Mouse (Mus musculus) forebrain, embryonic 15.5 days (tissue): ENCODE data around the gene Cfap299. TPM values are rescaled to one million over a fixed set of nuclear protein-coding genes. Genes with fewer than 3 reads are reported as not detected.
"Not testable (repeated sequence)": the region's sequence is repeated elsewhere in the genome, so short reads cannot be mapped to it uniquely, and the experiment has no call there.

Source experiments
- ATAC-seq: fragments of 200-750 bp; cut with Nextera tagmentation; replicated peaks from 2 replicates; pipeline ENCODE4 v1.8.0; 2017; ENCODE audit warnings: mild to moderate bottlenecking, moderate TSS enrichment, moderate library complexity
- H3K27ac ChIP-seq: fragments of 300-500 bp; sonication (generic); replicated peaks from 2 replicates; pipeline ENCODE4 v1.5.1; 2015; ENCODE audit warnings: mild to moderate bottlenecking, inconsistent platforms
- H3K27me3 ChIP-seq: fragments of 300-500 bp; sonication (generic); 2 replicates; pipeline ENCODE4 v1.6.1; 2015; ENCODE audit warnings: inconsistent platforms
- H3K36me3 ChIP-seq: fragments of 300-500 bp; sonication (generic); 2 replicates; pipeline ENCODE4 v1.6.1; 2015; ENCODE audit warnings: mild to moderate bottlenecking, inconsistent platforms
- H3K4me1 ChIP-seq: fragments of 300-500 bp; sonication (generic); 2 replicates; pipeline ENCODE4 v1.6.1; 2015; ENCODE audit warnings: inconsistent platforms
- H3K4me2 ChIP-seq: fragments of 300-500 bp; sonication (generic); replicated peaks from 2 replicates; pipeline ENCODE4 v1.6.1; 2015; ENCODE audit warnings: mild to moderate bottlenecking, inconsistent platforms
- H3K4me3 ChIP-seq: fragments of 300-500 bp; sonication (generic); 2 replicates; pipeline ENCODE4 v1.5.1; 2015; ENCODE audit warnings: mild to moderate bottlenecking, inconsistent platforms
- H3K9ac ChIP-seq: fragments of 300-500 bp; sonication (generic); replicated peaks from 2 replicates; pipeline ENCODE4 v1.6.1; 2015; ENCODE audit warnings: mild to moderate bottlenecking, inconsistent platforms
- H3K9me3 ChIP-seq: fragments of 300-500 bp; sonication (generic); 2 replicates; pipeline ENCODE4 v1.6.1; 2016; ENCODE audit warnings: inconsistent platforms
- WGBS: fragments of 180-500 bp; shearing (Covaris S2); methylation state at CpG from one replicate; pipeline ENCODE4 v1.1.7; 2015; ENCODE audit warnings: mixed read lengths; 5-methylcytosine and 5-hydroxymethylcytosine counted together
- polyA plus RNA-seq: library from polyadenylated mRNA; unstranded; fragments of >200 nt; fragmentation: Nextera tagmentation; extraction: Ambion mirVana; gene quantifications from 2 replicates; pipeline ENCODE4 v1.2.1, GENCODE M21; 2015

Gene Cfap299
- polyA plus RNA-seq, 1 experiment from 2014 or later: 2.0 TPM

- H3K4me2 ChIP-seq, H3K4me3 ChIP-seq, H3K27ac ChIP-seq, H3K27me3 ChIP-seq, H3K36me3 ChIP-seq, H3K9ac ChIP-seq, ATAC-seq, H3K9me3 ChIP-seq: not testable (repeated sequence)
- peaks cover 13% of the 10 kb centered on the region; the same call in 1 of the 2 replicates for H3K4me1 ChIP-seq
- 92% methylated on average over 6 of the region's 6 CpGs for WGBS
These were observed 247.4 kb downstream of the Cfap299 start for GRCm38 (mm10) chr5:98576538-98576937.

GRCm38 (mm10) chr5:98578398-98578797 lies 249.3 kb downstream of the Cfap299 start:
- H3K27me3 ChIP-seq: no peaks in the 10 kb centered on the region
- no peak overlapping the region for H3K4me3 ChIP-seq
- H3K36me3 ChIP-seq: no peaks in the 10 kb centered on the region
- no peaks in the 10 kb centered on the region for H3K9me3 ChIP-seq
- H3K4me2 ChIP-seq: no peak overlapping the region
- H3K9ac ChIP-seq: no peak overlapping the region
- no peak overlapping the region for H3K27ac ChIP-seq
- WGBS: 90% methylated on average over 2 of the region's 2 CpGs
- peaks cover 13% of the 10 kb centered on the region; the same call in 1 of the 2 replicates for H3K4me1 ChIP-seq
- no peak for ATAC-seq

GRCm38 (mm10) chr5:98580811-98581210 lies 251.7 kb downstream of the Cfap299 start:
- no peak overlapping the region for H3K27ac ChIP-seq

DNA sequence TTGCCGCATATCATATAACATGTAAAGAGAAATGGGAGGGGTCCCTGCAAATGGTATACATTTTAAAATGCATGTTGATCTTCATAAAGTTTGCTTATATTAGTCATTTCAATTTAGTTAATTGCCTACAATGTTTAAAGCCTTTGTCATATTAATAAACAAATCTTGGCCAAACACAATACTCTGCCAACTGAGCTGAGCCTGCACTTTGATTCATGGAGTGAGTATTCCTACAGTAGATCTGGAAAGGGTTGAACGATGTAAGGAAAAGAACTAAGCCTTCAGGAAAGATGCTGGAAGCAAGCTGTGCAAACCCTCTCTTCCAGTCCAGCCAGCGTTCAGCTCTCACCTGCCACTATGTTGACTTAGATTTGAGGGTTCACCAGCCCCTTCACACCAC lies 252.9 kb downstream of the Cfap299 start:
- Histone ChIP-seq H3K9ac (no peak overlapping the region), H3K4me3 (no peak overlapping the region), H3K27me3 (no peaks in the 10 kb centered on the region), H3K4me1 (no peaks in the 10 kb centered on the region), H3K27ac (no peak overlapping the region), H3K9me3 (no peaks in the 10 kb centered on the region), H3K4me2 (no peak overlapping the region), H3K36me3 (no peaks in the 10 kb centered on the region)
- 87% methylated on average over 3 of the region's 3 CpGs for WGBS
- ATAC-seq: no peak

More at GRCm38 (mm10) chr5:98580811-98581210, 251.7 kb downstream of the Cfap299 start:
- H3K27me3 ChIP-seq: no peaks in the 10 kb centered on the region
- H3K4me2 ChIP-seq: no peak overlapping the region
- WGBS: 44% methylated on average over 5 of the region's 5 CpGs
- H3K4me3 ChIP-seq: no peak overlapping the region
- H3K4me1 ChIP-seq: no peaks in the 10 kb centered on the region
- H3K9me3 ChIP-seq: no peaks in the 10 kb centered on the region
- no peak overlapping the region for H3K9ac ChIP-seq
- H3K36me3 ChIP-seq: no peaks in the 10 kb centered on the region
- no peak for ATAC-seq

GRCm38 (mm10) chr5:98585915-98586314 lies 256.8 kb downstream of the Cfap299 start:
- Histone ChIP-seq H3K4me1 (no peaks in the 10 kb centered on the region), H3K4me2 (no peak overlapping the region), H3K36me3 (no peaks in the 10 kb centered on the region), H3K27me3 (no peaks in the 10 kb centered on the region), H3K4me3 (no peak overlapping the region), H3K9me3 (no peaks in the 10 kb centered on the region), H3K9ac (no peak overlapping the region), H3K27ac (no peak overlapping the region)
- ATAC-seq: no peak

GRCm38 (mm10) chr5:98613511-98613910 lies 284.4 kb downstream of the Cfap299 start:
- H3K4me1 ChIP-seq: no peaks in the 10 kb centered on the region
- no peak for ATAC-seq
- no peak overlapping the region for H3K4me2 ChIP-seq
- H3K27ac ChIP-seq: no peak overlapping the region
- no peaks in the 10 kb centered on the region for H3K27me3 ChIP-seq
- 88% methylated on average over 5 of the region's 5 CpGs for WGBS
- H3K4me3 ChIP-seq: no peak overlapping the region
- H3K9me3 ChIP-seq: no peaks in the 10 kb centered on the region
- H3K9ac ChIP-seq: no peak overlapping the region
- H3K36me3 ChIP-seq: no peaks in the 10 kb centered on the region

DNA sequence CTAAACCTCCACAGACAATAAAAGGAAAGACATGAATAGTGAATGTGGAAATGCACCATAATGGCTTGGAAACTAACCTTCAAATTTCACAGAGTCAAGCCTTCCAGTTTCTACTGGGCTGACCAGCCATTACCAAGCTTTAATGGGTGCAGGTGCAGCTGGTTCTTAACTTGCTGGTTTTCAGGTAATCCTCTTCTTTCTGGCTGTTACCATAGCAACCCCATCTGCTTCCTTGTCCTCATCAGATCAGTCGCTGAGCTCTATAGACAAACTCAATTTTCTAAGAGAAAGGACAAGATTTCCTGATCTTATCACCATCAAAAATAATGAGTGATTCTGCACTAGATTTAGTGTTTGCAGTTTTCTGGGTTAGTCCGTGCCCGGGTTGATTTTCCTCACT lies 287.8 kb downstream of the Cfap299 start:
- H3K36me3 ChIP-seq: no peaks in the 10 kb centered on the region
- no peak overlapping the region for H3K4me2 ChIP-seq
- no peak overlapping the region for H3K27ac ChIP-seq
- no peaks in the 10 kb centered on the region for H3K27me3 ChIP-seq
- H3K9ac ChIP-seq: no peak overlapping the region
- H3K4me3 ChIP-seq: no peak overlapping the region
- ATAC-seq: 0 out of 2 replicates have a peak, but pooled peaks have one; percentile 32
- H3K9me3 ChIP-seq: no peaks in the 10 kb centered on the region
- WGBS: 63% methylated on average over 3 of the region's 3 CpGs
- H3K4me1 ChIP-seq: no peaks in the 10 kb centered on the region

GRCm38 (mm10) chr5:98617416-98617815 lies 288.3 kb downstream of the Cfap299 start:
- Histone ChIP-seq H3K36me3 (no peaks in the 10 kb centered on the region), H3K4me3 (no peak overlapping the region), H3K9ac (no peak overlapping the region), H3K27ac (no peak overlapping the region), H3K27me3 (no peaks in the 10 kb centered on the region), H3K4me2 (no peak overlapping the region), H3K9me3 (no peaks in the 10 kb centered on the region), H3K4me1 (no peaks in the 10 kb centered on the region)
- 80% methylated on average over 4 of the region's 4 CpGs for WGBS
- no peak for ATAC-seq

DNA sequence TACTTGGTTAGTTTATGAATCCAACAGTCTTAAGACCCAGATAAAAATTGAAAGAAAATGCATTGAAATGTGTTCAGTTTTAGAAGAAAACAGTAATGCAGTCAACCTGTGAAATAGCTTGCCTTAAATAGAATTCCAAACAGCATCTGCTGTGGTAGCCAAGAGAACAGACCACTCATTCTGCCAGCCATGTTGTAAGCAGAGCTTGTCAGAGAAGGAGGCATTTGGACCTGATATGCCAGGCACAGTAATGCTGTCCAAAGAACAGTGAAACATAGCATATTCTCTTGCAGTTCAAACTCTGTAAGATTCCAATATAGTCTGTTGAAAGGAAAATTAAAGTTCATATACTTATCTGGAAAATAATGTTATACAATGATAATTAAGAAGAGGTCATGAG lies 321.2 kb downstream of the Cfap299 start:
- no peaks in the 10 kb centered on the region for H3K9me3 ChIP-seq
- H3K27me3 ChIP-seq: no peaks in the 10 kb centered on the region
- H3K36me3 ChIP-seq: no peaks in the 10 kb centered on the region
- no peaks in the 10 kb centered on the region for H3K4me1 ChIP-seq
- no peak overlapping the region for H3K4me3 ChIP-seq
- H3K4me2 ChIP-seq: no peak overlapping the region
- no peak for ATAC-seq
- no peak overlapping the region for H3K9ac ChIP-seq
- no peak overlapping the region for H3K27ac ChIP-seq

DNA sequence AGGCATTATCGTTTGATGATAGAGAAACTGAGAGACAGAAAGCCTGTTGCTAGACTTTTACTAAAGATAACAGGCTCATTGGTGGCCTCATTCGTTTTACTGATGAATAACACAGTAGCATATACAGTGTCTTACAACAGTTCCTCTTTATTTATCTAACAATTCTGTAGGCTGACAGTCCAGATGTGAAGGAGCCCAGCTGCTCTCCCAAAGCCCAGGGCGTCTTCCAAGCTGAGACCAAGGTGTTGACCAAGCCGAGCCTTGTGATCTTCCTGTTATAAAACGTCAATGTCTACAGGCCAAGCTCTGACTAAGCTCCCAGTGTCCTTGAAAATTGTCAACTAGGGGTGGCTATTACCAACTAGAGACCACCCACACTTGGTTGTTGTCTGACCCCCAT lies 321.9 kb downstream of the Cfap299 start:
- WGBS: 88% methylated on average over 5 of the region's 5 CpGs
- Histone ChIP-seq H3K4me2 (no peak overlapping the region), H3K9me3 (no peaks in the 10 kb centered on the region), H3K4me1 (no peaks in the 10 kb centered on the region), H3K27me3 (no peaks in the 10 kb centered on the region), H3K4me3 (no peak overlapping the region), H3K36me3 (no peaks in the 10 kb centered on the region), H3K9ac (no peak overlapping the region), H3K27ac (no peak overlapping the region)
- ATAC-seq: no peak

DNA sequence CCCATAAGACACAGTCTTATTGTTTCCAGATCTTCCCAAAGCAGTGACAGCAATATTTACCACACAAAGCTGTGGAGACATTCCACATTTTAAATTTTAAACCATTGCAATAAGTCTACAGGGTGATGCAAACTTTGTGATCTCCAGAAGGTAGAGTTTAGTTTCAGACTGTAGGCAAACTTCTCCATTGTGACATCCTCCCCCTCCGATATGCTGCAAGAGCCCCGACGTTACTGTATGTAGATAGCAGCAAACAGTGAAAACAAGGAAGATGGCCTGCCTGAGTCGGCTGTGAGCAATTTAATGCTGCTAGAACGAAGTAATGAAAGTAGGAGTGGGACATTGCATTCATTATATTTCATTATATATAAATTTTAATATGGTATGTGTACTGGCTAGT lies 359.1 kb downstream of the Cfap299 start:
- H3K4me1 ChIP-seq: no peaks in the 10 kb centered on the region
- H3K4me3 ChIP-seq: no peak overlapping the region
- no peaks in the 10 kb centered on the region for H3K9me3 ChIP-seq
- H3K27ac ChIP-seq: no peak overlapping the region
- H3K36me3 ChIP-seq: no peaks in the 10 kb centered on the region
- H3K27me3 ChIP-seq: no peaks in the 10 kb centered on the region
- 92% methylated on average over 5 of the region's 5 CpGs for WGBS
- H3K9ac ChIP-seq: no peak overlapping the region
- no peak for ATAC-seq
- no peak overlapping the region for H3K4me2 ChIP-seq

DNA sequence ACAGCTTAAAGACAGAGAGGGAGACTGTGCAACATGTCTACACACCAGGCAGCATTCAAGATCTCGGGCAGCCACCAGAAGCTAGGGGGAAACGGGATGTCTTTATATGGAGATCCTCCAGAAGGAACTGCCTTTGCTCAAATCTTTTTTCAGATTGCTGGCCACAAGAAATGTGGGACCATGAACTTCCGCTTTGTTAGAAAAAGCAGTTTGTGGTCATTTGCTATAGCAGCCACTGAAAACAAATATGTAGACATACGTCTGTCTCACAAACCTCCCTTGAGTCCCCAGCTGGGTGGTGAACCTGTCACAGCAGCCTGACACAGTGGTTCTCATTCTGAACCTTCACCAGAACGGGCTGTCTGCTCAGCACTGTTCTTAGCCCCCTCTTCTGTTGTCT lies 363.0 kb downstream of the Cfap299 start:
- Histone ChIP-seq H3K4me3 (no peak overlapping the region), H3K9ac (no peak overlapping the region), H3K36me3 (no peaks in the 10 kb centered on the region), H3K9me3 (no peaks in the 10 kb centered on the region), H3K4me1 (peaks cover 4% of the 10 kb centered on the region; the same call in 1 of the 2 replicates), H3K27me3 (no peaks in the 10 kb centered on the region), H3K27ac (no peak overlapping the region), H3K4me2 (no peak overlapping the region)
- WGBS: 76% methylated on average over 5 of the region's 5 CpGs
- no peak for ATAC-seq

DNA sequence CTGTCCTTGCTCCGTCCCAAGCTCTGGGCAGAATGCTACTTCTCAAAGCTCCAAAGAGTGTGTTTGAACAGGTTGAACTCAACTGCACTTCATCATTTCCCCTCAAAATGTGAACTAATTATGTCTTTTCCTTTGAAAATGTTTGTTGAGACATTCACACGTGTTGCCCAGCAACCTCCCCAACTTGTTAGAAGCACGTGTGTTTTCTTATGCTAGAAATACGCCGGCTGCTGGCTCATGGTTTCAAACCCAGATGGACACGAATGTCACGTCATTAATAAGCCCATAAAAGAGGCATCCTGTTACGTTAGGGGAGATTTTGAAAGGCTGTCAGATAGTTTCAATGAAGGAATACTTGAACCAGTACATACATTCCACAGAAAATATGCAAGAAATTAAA lies 367.2 kb downstream of the Cfap299 start:
- Histone ChIP-seq H3K27ac (no peak overlapping the region), H3K9ac (no peak overlapping the region), H3K9me3 (no peaks in the 10 kb centered on the region), H3K4me3 (no peak overlapping the region), H3K27me3 (no peaks in the 10 kb centered on the region), H3K4me2 (no peak overlapping the region), H3K4me1 (peaks cover 4% of the 10 kb centered on the region; the same call in 1 of the 2 replicates), H3K36me3 (no peaks in the 10 kb centered on the region)
- no peak for ATAC-seq
- 37% methylated on average over 8 of the region's 8 CpGs for WGBS
